Mouse (Mus musculus): Measurements from ENCODE around the gene 4930432K21Rik.

The 4930432K21Rik gene

DNA sequence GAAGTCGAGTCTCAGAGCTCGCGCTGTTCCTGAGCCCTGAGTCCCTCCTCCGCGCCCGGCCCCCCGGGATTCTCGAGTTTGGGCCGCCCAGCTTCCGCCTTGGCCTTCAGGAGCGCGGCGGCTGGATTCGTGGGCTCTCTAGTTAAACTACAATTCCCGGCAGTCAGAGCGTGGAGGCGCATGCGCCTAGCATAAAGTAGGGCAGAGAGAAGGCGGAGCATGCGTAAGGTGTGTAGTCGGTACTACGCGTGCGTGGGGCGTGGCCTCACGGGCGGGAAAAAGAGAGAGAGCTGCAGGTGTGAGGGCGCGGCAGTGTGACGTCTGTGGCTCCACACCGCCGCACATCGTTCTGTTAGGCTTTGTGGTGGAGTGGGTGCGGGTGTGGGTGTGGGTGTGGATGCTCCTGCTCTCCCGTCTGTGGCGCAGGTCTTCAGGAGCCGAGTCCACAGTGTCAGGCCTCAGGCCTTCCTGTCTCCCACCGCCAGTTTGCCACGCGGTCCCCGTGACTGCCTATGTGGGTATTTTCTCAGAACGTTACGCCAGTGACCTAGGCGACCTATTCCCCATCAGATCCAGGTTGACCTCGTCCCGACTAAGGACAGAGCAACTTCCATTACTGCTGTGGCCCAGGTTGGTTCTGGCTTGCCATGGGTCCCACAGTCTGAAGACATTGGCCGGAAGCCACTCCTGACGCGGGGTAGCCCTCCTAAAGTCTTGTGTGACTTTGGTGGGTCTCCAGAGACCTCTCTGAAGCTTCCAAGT is at the start of gene 4930432K21Rik, which contains the start of gene Cc2d1a:
Gene 4930432K21Rik, plus strand, starts transcription at position 257 of the 762 bp plus-strand sequence.
Gene Cc2d1a, minus strand, starts transcription at position 168 of the 762 bp plus-strand sequence.
- peak; percentile 97 for DNase-seq

DNA sequence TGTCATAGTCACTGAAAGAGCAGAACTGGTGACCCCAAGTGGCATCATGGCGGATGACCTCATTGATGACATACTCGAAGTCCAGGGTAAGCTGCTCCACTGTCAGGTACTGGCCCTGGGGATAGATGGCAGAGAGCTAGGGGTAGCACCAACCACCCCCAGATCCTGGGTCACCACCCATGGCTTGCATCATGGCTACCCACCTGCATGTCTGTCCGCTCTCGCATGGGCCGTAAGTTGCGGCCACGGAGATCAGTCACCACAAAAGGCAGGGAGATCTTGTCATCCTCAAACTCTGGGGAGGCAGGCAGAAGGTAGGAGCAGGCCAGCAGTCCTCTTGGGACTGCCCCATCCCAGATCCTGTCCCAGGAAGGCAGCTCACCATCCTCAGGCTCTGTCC is 49.4 kb upstream of the 4930432K21Rik start:
- DNase-seq, result no peak

DNA sequence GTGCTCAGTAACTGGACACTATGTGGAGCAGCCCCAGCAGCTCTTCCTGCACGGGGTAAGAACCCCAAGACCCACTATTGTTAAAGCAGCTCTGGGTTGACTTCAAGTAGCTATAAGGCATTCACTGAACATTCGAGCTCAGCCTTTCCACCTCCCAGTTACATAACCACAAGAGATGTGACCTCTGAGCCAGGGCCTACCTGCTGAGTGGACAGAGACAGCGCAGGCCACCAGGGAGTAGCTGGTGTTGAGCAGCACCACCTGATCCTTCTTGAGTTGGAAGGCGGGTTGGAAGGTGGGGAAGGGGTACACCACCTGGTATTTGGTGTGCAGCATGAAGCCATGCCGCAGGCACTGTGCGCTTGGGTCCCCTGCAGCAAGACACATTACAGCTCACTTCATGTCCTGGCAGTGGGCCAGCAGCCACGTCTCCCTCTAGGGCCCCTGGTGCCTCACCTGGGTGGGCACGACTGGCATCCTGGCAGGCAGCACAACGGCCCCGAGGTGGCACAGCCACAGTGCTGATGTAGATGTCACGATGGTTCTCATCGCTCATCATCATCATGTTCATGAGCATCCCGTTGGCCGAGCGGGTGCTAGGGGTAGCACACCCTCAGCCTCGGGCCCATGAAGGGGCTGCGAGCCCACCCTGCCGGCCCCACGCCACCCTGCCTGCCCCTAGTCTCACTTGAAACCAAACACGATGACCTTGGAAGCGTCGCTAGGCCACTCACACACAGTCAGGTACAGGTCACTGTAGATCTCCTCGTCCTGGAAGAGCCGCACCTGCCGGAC is 46.2 kb upstream of the 4930432K21Rik start:
- no peak for DNase-seq

DNA sequence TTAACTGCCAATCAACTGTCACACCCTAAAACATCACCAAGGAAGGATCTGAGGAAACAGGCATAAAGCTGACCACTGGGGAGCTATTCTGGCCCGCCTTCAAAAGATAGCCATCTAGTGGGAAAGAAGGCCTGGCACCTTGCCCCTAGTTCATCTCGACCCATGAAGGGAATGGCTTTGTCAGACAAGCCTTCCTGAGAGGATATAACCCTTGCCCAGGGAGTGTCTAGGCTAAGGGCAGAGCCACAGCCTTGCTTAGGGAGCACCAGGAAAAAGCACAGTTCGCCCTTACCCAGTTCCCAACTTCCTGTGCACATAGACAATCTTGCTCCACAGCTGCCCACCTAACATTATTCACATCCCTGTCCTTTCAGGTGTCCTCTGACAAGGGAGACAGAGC is 44.2 kb upstream of the 4930432K21Rik start:
- no peak for DNase-seq

DNA sequence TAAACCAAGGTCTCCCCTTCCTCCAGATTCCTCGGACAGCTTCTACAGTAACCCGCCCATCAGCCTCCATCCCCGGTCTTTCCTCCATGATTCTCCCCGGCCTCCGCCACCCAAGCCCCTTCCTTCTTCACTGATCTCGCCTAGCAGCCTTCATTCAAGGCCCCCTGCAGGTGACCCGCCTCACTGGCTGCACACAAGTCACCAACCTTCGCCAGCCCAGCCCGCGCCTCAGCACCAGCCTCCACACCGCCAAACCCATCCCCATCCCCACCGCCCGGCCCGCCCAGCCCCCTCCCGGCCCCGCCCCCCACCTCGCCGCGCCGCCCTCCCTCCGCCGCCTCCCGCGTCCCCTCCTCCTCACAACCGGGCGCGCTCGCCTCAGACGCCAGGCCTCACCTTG is 43.6 kb upstream of the 4930432K21Rik start:
- peak; percentile 88 for DNase-seq

DNA sequence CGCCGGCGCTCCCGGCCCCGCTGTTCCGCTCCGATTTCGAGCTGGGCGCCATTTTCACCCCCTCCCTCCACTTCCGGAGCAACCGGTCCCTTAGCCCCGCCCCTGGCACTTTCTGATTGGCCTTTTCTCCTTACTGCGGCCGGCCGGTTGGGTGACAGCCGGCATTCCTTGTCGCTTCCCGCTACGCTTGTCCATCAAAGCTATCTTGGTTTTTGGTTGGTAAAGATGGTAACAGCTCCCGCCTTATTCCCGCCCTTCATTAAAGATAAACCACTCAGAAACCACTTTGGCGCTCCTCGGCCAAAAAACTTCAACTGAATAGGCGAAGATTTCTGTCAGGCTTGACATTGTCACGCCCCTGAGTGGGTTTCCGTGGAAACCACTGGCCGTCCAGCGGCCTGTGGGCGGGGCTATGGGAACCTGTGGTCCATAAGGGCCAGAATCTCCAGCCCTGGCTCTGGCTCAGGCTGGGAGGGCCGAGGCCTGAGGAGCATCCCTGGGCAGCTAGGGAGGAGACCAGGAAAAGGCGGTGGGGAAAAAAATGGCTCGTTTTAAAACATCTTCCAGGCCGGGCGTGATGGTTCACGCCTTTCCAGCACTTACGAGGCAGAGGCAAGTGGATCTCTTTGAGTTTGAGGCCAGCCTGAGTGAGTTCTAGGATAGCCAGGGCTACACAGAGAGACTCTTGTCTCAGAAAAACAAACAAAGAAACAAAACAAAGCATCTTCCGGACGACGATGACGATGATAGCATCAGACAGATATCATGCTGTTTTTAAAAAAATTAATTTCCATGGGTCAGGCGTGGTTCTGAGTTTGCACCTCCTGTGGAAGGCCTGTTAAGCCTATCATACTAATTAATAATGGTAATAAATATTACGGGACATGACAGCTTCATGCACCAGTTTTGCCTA is 42.9 kb upstream of the 4930432K21Rik start, which contains the start of gene Dcaf15:
Gene Dcaf15, minus strand, starts transcription at position 72 of the 913 bp plus-strand sequence.
- DNase-seq, result peak; percentile 100

DNA sequence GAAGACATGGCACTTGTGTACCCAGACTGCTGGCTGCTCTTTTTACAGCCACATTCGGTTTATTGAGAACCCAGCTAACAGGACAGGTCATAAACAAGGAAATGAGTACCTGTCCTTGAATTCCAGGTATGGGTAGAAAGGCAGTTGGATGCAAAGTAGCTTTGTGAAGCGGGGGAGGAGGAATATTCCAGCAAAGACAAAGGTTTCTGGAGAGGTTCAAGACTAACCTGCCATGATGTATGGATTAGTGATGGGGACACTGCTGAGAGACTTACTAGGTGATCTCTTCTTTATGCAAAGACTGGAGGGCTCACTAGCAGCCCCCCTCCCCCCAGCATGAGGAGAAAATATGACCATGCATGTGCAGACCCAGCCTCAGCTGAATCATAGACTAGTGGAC is 42.1 kb upstream of the 4930432K21Rik start:
- no peak for DNase-seq

DNA sequence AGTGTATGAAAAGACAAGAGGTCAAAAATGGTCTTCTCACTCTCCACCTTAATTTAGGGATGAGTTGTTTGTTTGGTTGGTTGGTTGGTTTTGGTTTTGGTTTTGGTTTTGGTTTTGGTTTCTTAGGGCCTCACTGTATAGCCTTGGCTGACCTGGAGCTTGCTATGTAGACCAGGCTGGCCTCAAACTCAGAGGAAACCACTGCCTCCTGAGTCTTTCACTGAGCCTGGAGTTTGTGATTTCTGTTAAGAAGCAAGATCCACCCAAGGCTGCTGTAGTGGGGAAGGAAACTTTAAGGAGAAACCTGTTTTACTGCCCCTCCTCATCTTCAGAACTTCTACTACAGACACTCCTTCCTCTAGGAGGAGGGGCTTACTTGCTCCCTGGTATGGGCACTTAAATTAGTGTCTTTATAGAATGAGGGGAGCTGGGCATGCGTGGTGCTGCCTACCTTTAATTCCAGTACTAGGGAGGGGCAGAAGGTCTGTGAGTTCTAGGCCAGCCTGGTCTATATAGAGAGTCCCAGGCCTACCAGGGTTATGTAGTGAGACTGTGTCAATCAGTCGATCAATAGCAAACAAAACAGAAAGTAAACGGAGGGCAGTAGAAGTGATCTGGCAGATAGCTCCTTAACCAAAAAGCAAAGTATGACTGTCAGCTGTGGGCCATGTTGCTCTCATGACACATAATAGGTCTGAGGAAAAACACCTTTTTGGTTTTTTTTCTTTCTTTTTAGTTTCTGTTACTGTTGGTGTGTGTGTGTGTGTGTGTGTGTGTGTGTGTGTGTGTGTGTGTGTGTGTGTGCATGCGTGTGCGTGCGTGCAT is 41.4 kb upstream of the 4930432K21Rik start:
- no peak for DNase-seq

DNA sequence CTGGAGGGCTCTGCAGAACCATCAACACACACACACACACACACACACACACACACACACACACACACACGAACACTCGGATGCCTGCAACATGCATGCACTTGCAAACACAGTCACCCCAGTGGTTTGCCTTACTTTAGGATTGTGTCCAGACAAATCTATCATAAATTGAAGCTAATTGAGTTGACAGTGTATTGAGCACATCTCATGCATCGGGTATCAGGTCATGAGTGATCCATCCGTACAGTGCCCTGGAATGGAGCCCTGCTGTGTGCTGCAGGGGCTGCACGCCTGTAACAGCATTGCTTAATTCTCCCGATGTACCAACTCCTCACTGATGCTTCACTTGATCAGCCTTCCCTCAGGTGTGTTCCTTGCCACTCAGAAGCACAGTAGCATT is 32.2 kb upstream of the 4930432K21Rik start:
- DNase-seq, result peak; percentile 62

DNA sequence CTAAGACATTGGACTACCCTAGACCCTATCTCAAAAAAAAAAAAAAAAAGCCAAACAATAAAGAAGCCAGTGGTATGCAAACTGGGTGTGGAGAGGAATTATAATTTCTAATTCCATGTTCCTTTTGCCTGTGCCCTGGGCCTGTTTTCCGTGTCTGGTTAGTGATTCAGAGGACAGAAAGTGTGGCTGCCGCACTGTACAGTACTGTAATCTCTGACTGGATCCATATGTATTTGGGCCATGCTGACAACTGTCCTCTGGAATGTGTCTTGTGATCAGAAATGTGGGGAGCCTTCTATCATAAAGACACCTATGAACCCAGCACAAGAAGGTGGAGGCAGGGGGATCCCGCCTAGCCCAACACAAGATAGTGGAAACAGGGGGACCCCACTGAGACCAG is 25.7 kb upstream of the 4930432K21Rik start:
- DNase-seq, result no peak

DNA sequence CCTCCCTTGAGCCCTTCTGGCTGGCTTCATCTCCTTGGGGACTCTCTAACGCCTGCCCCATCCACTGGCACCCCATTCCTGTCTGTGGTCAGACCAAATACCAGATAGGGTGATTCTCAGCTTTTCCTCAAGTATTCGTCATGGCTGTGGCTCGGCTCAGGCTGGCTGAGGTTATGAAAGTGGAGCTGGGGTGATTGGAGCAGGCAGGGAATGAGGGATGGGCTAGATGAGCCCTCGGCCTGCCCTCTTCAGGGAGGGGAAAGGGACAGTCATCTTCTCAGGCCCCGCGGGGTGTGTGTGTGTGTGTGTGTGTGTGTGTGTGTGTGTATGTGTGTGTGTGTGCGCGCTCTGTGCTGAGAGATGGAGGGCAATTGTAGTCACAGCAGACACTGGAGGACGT is 22.2 kb upstream of the 4930432K21Rik start, which contains the start of gene Podnl1:
Gene Podnl1, plus strand, starts transcription at position 334 of the 400 bp plus-strand sequence.
- peak; percentile 60 for DNase-seq

DNA sequence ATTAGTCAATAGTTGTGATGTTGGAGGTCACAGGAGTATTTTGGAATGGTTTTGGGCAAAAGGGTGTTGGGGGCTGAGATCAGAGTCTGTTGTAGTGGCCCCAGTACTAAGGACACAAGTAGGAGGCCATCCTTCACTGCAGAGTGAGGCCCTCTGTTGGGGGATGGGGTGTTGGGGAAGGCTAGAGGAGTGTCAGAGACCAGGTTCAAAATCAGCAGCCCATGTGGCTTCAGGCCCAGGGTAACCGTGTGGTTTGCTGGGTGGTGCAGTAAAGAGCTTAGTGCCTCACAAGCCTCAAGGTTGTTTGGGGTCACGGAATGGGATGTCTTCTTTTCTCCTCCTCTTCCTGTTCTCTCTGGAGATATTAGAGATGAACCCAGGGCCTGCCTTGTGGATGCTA is 21.1 kb upstream of the 4930432K21Rik start:
- no peak for DNase-seq

DNA sequence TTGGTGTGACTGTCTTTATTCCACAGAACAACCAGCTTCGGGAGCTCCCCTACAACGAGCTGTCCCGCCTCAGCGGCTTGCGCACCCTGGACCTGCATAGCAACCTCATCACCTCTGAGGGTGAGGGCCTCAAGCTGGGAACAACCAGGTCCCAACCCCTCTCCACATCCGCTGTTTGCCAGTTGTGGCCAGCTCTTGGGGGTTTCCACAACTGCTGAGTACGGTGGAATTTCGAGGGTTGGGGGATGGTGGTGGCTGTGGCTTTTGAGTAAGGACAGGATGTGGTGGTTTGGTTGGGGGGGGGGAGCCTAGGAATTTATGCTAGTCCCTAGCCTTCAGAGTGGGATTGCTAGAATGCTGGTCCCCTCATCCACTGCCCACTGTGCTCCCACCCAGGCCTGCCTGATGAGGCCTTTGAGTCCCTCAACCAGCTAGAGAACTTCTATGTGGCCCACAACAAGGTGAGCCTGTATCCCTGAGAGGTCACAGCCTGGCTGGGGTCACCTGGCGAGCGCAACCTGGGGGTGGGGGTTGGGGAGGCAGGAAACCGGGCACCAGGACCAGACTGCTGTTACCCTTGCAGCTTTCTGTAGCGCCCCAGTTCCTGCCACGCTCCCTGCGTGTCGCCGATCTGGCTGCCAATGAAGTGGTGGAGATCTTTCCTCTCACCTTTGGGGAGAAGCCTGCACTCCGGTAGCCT is 20.5 kb upstream of the 4930432K21Rik start:
- DNase-seq, result no peak

DNA sequence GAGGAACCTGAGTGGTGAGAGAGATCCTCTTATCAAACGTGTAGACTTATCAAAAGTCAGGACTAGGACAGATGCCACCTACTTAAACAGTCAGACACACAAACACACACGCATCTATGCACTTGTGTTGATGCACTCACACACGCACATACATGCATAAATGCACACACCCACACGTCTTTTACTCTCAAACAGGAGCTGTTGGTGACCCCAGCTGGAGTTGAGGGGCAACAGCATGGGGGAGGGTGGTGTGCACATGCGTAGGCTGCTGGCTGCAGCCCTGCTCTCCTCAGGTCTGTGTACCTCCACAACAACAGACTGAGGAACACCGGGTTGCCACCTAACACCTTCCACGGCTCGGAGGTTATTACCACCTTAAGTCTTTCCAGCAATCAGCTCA is 19.5 kb upstream of the 4930432K21Rik start:
- DNase-seq, result no peak

DNA sequence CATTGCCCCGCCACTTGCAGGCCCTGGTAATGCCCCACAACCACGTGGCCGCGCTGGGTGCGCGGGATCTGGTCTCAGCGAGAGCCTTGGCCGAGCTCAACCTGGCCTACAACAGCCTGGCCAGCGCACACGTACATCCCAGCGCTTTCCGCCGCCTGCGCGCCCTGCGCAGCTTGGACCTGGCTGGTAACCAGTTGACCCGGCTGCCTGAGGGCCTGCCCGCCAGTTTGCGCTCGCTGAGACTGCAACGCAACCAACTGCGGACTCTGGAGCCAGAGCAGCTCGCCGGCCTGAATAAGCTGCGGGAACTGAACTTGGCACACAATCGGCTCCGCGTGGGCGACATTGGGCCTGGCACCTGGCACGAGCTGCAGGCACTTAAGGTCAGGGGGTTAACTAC is 17.0 kb upstream of the 4930432K21Rik start:
- peak; percentile 24 for DNase-seq

DNA sequence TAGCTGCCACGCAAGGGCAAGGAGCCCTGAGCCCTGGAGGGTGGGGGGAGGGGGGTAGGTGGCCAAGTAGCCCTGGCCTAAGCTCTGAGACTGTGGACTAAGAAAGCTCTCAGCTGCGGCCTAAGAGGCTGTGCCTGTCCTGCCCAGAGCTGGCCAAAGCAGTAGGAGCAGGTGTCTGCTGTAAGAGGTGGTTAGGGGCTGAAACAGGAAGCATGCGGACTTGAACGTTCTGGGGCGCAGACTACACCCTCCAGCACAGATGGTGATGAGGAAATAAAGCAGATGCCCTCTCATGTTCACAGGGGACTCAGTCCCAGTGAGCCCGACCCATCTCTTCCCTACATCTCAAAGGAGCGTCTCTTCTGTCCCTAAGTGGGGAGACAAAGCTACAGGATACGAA is 15.6 kb upstream of the 4930432K21Rik start:
- no peak for DNase-seq

DNA sequence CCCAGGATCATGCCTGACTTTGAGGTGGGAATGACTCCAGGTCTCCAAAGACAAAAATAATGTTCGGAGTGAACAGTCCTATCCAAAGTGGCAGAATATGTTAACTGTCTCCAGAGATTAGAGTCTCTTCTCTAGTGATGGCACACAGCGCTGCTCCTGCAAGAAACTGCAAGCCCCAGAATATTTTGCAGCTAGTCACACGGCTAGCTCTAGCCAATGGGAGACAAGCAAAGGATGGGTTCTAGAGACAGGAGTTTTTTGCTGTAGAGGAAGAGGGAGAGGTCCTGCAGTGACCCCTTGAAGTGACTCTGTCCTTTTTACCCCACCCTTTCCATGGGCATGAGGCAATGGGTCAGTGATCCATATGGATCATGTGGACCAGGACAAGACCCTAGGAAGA is 10.0 kb upstream of the 4930432K21Rik start:
- no peak for DNase-seq

DNA sequence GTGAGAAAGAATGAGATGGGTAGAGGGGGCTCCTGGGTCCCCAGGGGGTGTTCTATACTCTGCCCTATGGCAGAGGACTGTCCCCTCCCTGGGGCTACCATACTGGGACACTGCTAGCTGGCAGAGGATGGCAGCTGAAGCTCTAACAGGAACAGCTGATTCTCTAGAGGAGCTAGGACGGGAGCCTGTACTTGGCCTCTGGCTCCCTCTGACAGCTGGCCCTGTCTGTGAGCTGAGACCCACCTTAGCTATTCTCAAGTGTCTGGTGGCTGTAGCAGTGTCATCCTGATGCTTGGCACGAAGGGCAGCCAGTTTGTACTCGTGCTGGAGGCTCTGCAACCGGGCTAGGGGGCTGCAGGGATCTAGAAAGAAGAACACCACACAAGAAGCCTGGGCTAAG is 7.0 kb upstream of the 4930432K21Rik start:
- DNase-seq, result no peak

DNA sequence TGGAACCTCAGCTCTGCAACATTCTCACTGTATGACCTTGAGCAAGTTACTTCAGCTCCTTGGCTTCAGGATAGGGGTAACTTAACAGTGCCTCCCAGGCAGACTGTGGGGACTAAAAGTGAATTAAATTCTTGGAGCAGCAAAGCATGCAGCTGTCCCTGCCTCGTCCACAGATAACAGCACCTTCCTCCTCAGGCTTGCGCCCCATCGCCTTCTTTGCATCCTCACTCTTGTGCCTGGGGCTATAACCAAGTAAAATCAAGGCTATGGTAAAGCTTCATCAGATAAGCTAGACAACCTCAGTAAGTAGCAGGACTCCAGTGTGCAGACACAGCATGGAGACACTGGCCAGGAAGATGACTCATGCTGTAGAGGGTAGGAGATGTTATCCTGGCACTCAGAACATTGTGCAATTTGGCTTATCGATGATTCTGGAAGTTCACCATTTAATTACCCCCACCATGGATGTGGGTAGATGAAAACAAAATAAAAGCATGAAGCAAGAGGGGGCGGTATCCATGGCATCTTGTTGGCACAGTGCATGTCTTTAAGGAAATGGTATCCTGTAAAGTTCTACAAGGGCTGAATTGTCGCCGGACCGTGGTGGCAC is 3.1 kb upstream of the 4930432K21Rik start:
- no peak for DNase-seq

DNA sequence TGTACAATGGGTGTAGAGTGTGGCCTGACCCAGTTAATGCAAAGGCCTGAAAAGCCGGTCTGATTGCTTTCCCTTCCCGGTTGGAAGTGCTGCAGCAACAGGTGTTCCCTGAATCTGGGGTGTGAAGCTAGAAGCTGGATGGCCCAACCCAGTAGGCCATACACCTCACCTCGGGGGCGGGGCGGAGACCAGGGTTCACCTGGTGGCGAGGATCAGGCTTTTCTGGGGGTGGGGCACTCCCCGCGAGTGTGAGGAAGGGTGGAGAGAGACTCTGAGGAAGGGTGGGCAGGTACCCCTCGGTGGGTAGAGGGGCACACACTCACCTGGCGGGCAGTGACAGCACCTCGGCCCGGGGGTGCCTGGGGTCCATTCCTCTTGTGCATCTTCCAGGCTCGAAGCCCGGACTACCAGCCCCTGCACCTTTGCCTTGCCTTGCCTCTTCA is 480 bp upstream of the 4930432K21Rik start:
- no peak for DNase-seq

DNA sequence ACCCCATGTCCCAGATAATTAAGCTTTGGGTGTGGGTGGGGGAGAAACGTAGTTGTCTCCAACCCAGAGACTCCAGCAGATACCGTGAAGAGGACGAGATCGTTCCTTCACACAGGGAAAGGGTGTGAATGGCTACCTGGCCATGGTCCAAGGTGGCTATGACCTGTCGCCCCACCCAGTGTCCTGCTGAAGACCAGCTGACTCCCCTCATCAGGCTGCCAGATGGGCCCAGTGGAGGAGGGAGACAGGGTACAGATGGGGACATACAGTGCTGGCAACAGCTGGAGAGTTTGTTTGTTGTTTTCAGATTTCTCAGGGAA is 666 bp downstream of the 4930432K21Rik start:
- DNase-seq, result no peak

Data from retina, postnatal 1 day (tissue).